Mouse (Mus musculus) ZHBTc4 (cell line): ENCODE results near the gene Fbxw2.
"Not testable (repeated sequence)": the region's sequence is repeated elsewhere in the genome, so short reads cannot be mapped to it uniquely, and the experiment has no call there.

Experiments
- DNase-seq: peaks from one replicate; pipeline ENCODE4 v3.0.0-alpha.2; 2011; ENCODE audit warnings: low read depth, low spot score

The Fbxw2 gene

DNA sequence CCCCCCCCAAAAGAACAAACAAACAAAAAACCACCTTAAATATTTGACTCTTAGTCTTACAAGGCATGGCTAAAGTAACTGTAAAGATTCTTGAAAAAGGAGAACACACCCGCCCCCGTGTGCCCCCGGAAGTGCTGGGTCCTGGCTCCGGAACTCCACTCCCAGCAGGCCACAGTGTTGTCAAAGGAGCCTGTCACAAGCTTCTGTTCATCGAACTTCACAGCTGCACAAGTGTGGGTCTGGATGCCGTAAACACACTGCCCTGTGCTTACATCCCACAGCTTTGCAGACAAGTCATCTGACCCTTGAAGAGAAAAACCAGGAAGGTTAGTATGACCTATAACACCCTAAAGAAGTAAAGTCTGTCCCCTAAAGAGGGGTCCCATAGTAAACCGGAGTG, 13.4 kb downstream of the Fbxw2 start:
- no peak for DNase-seq

- DNase-seq: no peak
Measured at GRCm38 (mm10) chr2:34810775-34811174, 15.3 kb downstream of the Fbxw2 start.

DNA sequence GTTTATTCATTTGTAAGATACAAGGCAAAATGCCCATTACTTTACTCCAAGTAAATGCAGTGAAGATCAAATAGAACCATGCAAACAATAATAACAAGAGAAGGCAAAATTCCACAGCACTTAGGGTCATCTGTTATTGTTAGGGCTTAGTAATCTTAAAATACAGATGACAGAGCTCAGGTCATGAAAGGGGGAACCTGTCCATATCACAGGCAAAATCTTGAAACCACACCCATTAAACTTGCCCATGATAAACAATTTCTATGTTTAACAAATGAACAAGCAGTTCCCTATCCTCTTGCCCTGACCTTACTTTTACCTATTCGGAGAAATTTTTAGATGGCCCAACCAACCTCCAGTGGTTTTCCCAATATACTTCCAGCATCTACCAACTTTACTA, 16.5 kb downstream of the Fbxw2 start:
- no peak for DNase-seq

DNA sequence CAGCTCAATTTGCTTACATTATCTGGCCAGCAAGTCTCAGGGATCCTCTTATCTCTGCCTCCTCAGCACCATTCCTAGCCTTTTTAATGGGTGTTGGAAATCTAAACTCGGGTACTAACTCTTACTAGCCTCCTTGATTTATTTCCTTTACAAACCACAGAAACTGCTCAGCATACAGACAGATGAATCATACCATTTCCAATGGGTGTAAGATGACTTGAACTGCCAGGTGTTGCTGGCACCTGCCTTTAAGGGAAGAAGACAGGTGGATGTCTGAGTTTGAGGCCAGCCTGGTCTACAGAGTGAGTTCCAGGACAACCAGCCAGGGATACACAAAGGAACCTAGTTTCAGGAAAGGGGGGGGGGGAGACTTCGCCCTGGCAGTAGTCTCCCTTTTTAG, 18.1 kb downstream of the Fbxw2 start:
- no peak for DNase-seq

DNA sequence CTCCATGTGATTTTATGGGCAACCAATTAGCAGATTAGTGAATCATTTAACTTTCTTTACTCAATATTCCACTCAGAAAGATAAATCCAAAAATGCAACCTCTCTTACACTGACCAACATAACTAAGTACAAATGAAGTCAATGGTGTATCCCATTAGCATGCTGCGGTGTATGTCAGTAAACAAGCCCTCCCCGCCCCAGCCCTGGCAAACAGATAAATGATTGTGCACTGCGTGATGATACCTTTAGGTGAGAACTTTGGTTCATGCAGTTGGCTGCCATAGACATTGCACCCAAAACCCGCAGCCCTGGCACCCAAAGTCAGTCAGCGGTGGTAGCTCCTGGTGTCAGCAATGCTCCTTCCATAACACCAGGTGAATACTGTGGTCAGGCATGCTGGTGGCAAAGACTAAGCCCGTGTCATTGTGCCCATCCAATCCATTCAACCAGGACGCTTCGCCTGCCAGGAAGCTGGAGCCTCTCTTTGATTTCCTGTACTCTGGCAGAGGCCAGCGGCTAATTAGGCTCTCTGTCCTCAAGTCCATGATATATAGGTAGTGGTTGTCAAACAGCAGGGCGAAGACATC, 20.7 kb downstream of the Fbxw2 start:
- DNase-seq: no peak

DNA sequence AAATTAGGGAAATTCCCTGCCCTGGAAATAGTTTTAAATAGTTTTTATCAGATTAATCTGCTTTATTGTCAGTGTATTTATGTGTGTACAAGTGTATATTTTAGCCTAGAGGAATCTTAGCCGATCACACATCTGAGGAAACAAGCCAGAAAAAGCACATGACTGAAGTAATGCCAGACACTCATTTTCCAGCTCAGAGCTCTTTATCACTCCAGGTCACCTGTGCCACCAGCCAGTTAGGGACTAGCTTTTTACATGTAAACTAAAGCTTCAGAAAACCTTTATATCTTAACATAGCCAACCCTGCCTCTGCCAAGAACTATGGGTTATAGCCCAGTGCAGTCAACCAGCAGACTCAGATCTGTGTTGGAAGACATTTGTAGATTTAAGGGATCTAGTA, 21.3 kb downstream of the Fbxw2 start:
- no peak for DNase-seq

DNA sequence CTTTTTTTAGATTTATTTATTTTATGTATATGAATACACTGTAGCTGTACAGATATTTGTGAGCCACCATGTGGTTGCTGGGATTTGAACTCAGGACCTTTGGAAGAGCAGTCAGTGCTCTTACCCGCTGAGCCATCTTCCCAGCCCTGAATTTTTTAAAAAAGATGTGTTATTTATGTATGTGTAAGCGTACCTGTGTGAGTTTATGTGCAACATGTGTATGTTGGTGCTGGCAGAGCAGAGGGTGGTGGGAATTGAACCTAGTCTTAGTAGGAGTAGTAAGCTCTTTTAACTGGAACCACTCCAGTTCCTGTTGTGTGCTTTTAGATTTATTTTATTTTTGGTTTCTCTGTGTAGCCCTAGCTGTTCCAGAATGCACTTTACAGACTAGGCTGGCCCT, 21.9 kb downstream of the Fbxw2 start:
- no peak for DNase-seq

- DNase-seq: no peak
Measured at GRCm38 (mm10) chr2:34803746-34804145, 22.4 kb downstream of the Fbxw2 start.

DNA sequence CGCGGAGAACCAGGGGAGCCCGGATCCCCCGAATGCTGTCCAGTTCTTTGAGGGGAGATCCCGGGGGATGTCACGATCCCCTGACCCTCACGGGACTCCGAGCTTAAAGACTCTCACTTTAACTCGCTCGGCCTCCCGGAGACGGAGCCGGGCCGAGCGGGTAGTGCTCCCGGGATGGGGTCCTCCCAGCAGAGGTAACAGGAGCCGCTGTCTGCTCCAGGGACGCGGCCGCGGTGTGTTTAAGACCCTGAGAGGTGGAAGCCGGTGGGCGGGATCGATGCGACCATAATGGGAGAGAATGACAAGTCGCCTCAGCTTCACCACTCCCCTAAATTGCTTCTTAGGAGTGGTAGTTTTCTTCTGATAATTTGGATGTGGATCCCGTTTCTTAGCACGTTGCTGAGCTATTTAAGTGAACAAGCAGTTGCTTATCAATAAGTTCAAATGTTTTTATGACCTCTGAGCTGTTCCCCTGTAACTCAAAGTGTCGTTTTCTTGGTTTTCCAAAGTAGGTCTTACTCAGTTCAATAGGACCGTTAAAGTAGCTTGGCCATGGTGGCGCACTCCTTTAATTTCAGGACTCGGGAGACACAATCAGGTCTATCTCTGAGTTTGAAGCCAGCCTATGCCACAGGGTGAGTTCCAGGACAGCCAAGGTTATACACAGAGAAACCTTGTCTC, 23.4 kb downstream of the Fbxw2 start:
- peak; percentile 60 for DNase-seq

- DNase-seq: peak; percentile 100
Measured at GRCm38 (mm10) chr2:34801516-34802482, 24.3 kb downstream of the Fbxw2 start.

DNA sequence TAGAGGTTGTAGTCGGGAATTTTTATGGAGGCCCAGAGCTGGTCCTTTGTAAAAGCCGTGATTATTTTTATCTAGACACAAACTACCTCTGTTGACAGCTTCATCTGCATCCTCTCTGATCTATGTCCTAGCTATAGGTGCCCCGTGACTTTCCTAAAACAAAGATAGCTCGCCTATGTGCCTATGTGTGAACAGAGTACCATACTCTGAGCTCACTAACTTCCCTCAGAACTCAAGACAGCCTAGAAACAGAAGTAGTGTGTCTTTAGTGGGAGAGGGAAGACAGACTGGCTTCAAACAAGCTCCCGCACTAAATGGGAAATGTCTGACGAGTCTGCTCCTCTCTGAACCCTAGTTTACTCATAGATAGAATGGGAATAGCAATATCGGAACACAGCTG, 25.7 kb downstream of the Fbxw2 start:
- DNase-seq: no peak

GRCm38 (mm10) chr2:34799357-34800256, 26.5 kb downstream of the Fbxw2 start, which contains the start of gene Rabepk:
Rabepk (minus strand) TSS chr2:34799912.
- DNase-seq: peak; percentile 91

- no peak for DNase-seq
Measured at GRCm38 (mm10) chr2:34795426-34795825, 30.7 kb downstream of the Fbxw2 start.

- DNase-seq: peak; percentile 58
Measured at GRCm38 (mm10) chr2:34794511-34794910, 31.6 kb downstream of the Fbxw2 start.

DNA sequence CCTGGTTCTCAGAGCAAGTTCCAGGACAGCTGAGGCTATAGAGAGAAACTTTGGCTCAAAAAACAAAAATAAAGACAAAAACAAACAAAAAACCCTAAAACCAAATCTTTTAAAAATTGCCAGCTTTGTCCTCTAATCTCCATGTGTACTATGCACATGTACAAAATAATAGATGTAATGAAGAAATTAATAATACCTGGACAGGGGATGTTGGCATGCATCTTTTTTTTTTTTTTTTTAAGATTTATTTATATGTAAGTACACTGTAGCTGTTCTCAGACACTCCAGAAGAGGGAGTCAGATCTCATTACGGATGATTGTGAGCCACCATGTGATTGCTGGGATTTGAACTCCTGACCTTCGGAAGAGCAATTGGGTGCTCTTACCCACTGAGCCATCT, 33.6 kb downstream of the Fbxw2 start:
- not testable (repeated sequence) for DNase-seq

- no peak for DNase-seq
Measured at GRCm38 (mm10) chr2:34790282-34790681, 35.8 kb downstream of the Fbxw2 start.

GRCm38 (mm10) chr2:34784085-34784484, 42.0 kb downstream of the Fbxw2 start:
- DNase-seq: peak; percentile 83

- peak; percentile 51 for DNase-seq
Measured at GRCm38 (mm10) chr2:34783064-34784020, 42.8 kb downstream of the Fbxw2 start.

DNA sequence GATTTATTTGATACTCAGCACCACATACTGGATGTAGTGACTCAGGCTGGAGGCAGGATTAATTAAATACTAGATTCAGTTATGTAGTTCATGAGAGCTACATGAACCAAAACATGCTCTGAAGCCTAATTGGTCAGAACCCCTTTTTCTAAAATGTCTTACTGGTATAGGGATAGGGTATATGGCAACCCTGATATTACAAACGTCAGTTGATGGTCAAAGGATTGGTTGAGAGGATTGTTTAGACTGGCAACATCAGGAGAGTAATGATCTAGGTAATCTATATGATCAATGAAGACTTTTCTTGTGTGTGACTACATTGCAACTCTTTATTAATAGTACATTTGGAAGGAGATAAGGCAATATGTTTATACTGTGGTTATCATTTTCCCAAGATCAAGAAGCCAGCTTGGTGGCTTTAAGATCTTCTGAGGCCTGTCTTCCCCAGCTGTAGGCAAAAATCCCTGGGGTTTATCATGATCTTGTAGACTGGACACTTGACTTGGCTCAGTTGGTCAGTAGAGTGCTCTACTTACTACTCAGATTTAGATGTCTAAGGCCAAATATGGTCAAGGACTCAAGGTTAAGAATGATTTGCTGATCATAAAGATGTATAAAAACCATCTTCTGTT, 48.8 kb downstream of the Fbxw2 start:
- DNase-seq: no peak

GRCm38 (mm10) chr2:34774493-34774892, 51.6 kb downstream of the Fbxw2 start:
- no peak for DNase-seq
